Mouse (Mus musculus): ENCODE measurements around the gene Qsox1.

- TF ChIP-seq MYOG (IDR thresholded peaks at IDR 0.05; ENCODE audit: control insufficient read depth, extremely low read depth, insufficient read length), result no peak
- TF ChIP-seq CTCF (IDR thresholded peaks at IDR 0.05; ENCODE audit: control insufficient read depth, insufficient read depth, insufficient read length), result no peak
- no peak for TF ChIP-seq USF1 (IDR thresholded peaks at IDR 0.05; ENCODE audit: low read depth)
- no peak for TF ChIP-seq MAX (IDR thresholded peaks at IDR 0.05)
- TF ChIP-seq MYOD1 (IDR thresholded peaks at IDR 0.05; ENCODE audit: control insufficient read depth, insufficient read length, low read depth), result no peak
- TF ChIP-seq CEBPB (IDR thresholded peaks at IDR 0.05; ENCODE audit: low read depth), result no peak
These were observed 2.8 kb downstream of the Qsox1 start for GRCm38 (mm10) chr1:155809706-155810442.
